Mouse (Mus musculus): ENCODE results near the gene Znrd1. TPM values are rescaled to one million over a fixed set of nuclear protein-coding genes. Genes with fewer than 3 reads are reported as not detected.

Znrd1 gene
- polyA plus RNA-seq, 1 experiment from 2014 or later: 95.3 TPM

- no peak; the same call in 1 of the 2 replicates for ATAC-seq
- peak overlapping the region; percentile 83 for H3K4me2 ChIP-seq
- no peaks in the 10 kb centered on the region for H3K9me3 ChIP-seq (replicated peaks)
- H3K27ac ChIP-seq: peak overlapping the region; percentile 44; the same call in 1 of the 2 replicates
- peaks cover 23% of the 10 kb centered on the region for H3K4me1 ChIP-seq
- peak overlapping the region; percentile 73 for H3K9ac ChIP-seq
- 13% methylated on average over 12 of the region's 12 CpGs for WGBS
- H3K36me3 ChIP-seq (ENCODE audit: poor library complexity, severe bottlenecking): peaks cover 14% of the 10 kb centered on the region; the same call in 1 of the 2 replicates
- H3K27me3 ChIP-seq: no peaks in the 10 kb centered on the region
- peak overlapping the region; percentile 56 for H3K4me3 ChIP-seq
Measured at GRCm38 (mm10) chr17:36958884-36959283, 525 bp upstream of the Znrd1 start.

GRCm38 (mm10) chr17:36953062-36953461 is 5.3 kb downstream of the Znrd1 start:
- Histone ChIP-seq H3K4me2 (no peak overlapping the region), H3K36me3 (ENCODE audit: poor library complexity, severe bottlenecking) (peaks cover 24% of the 10 kb centered on the region), H3K4me1 (peaks cover 28% of the 10 kb centered on the region), H3K27ac (no peak overlapping the region), H3K27me3 (no peaks in the 10 kb centered on the region), H3K9ac (no peak overlapping the region), H3K4me3 (no peak overlapping the region), H3K9me3 (replicated peaks) (no peaks in the 10 kb centered on the region)
- WGBS: 89% methylated on average over 1 of the region's 1 CpGs
- ATAC-seq: no peak

DNA sequence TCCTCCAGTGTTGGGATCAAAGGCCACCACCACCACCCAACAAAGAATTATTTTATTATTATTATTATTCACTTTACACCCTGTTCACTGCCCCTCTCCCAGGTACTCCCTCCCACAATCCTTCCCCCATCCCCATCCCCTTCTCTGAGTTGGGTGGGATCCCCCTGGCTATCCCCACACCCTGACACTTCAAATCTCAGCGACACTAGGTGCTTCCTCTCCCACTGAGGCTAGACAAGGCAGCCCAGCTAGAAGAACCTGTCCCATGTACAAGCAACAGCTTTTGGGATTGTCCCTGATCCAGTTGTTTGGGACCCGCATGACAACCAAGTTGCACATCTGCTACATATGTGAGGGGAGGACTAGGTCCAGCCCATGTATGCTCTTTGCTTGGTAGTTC is 5.7 kb downstream of the Znrd1 start:
- no peak overlapping the region for H3K4me3 ChIP-seq
- H3K36me3 ChIP-seq (ENCODE audit: poor library complexity, severe bottlenecking): peaks cover 24% of the 10 kb centered on the region
- whole genome bisulfite sequencing: 87% methylated on average over 2 of the region's 2 CpGs
- H3K9ac ChIP-seq: no peak overlapping the region
- H3K27me3 ChIP-seq: no peaks in the 10 kb centered on the region
- H3K27ac ChIP-seq: no peak overlapping the region
- H3K4me2 ChIP-seq: no peak overlapping the region
- H3K4me1 ChIP-seq: peaks cover 30% of the 10 kb centered on the region
- H3K9me3 ChIP-seq (replicated peaks): no peaks in the 10 kb centered on the region
- ATAC-seq: no peak

GRCm38 (mm10) chr17:36950981-36951947 is 7.1 kb downstream of the Znrd1 start, which contains the start of gene Ppp1r11:
Ppp1r11 (minus strand) TSS chr17:36951741.
- Histone ChIP-seq H3K4me2 (peak within 1 kb of the TSS; percentile 81), H3K4me3 (peak within 1 kb of the TSS; percentile 71), H3K4me1 (peaks cover 23% of the 10 kb centered on the region), H3K9me3 (replicated peaks) (no peaks in the 10 kb centered on the region), H3K27me3 (peaks cover 5% of the 10 kb centered on the region), H3K36me3 (ENCODE audit: poor library complexity, severe bottlenecking) (peaks cover 19% of the 10 kb centered on the region), H3K27ac (peak within 1 kb of the TSS; percentile 83), H3K9ac (peak within 1 kb of the TSS; percentile 76)
- 3% methylated on average over 36 of the region's 36 CpGs for WGBS
- ATAC-seq: peak; percentile 97

GRCm38 (mm10) chr17:36949265-36949664 is 9.1 kb downstream of the Znrd1 start:
- Histone ChIP-seq H3K4me1 (peaks cover 23% of the 10 kb centered on the region), H3K27me3 (peaks cover 25% of the 10 kb centered on the region), H3K27ac (no peak overlapping the region), H3K9me3 (replicated peaks) (no peaks in the 10 kb centered on the region), H3K4me2 (no peak overlapping the region), H3K36me3 (ENCODE audit: poor library complexity, severe bottlenecking) (peaks cover 12% of the 10 kb centered on the region), H3K4me3 (no peak overlapping the region), H3K9ac (no peak overlapping the region)
- WGBS: 89% methylated on average over 8 of the region's 8 CpGs
- ATAC-seq: no peak

DNA sequence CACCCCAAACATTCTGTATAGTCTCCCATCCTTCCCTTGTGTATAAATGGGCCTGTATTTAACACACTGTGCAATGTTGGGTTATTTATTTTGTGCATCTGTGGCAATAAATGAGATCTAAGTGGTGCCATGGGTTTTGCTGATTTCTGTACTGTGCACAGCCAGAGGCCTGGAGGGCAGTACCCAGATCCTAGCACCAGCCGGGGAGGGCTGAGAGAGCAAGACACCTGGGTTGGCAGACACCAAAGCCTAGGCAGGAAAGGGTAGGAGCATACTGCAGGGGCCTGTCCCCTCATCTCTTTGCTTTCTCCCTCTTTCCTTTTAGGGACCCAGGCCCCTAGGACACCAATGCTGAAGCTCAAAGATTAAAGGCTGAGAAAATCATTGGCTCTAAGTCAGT is 10.1 kb downstream of the Znrd1 start:
- Histone ChIP-seq H3K36me3 (ENCODE audit: poor library complexity, severe bottlenecking) (peaks cover 10% of the 10 kb centered on the region), H3K27ac (no peak overlapping the region), H3K4me1 (peaks cover 24% of the 10 kb centered on the region), H3K9ac (no peak overlapping the region), H3K4me3 (no peak overlapping the region), H3K27me3 (peaks cover 34% of the 10 kb centered on the region), H3K9me3 (replicated peaks) (no peaks in the 10 kb centered on the region), H3K4me2 (no peak overlapping the region)
- ATAC-seq: no peak
- 89% methylated on average over 1 of the region's 1 CpGs for WGBS

- Histone ChIP-seq H3K27me3 (peaks cover 45% of the 10 kb centered on the region), H3K9ac (peak overlapping the region; percentile 78), H3K4me1 (peaks cover 34% of the 10 kb centered on the region), H3K36me3 (ENCODE audit: poor library complexity, severe bottlenecking) (peaks cover 10% of the 10 kb centered on the region), H3K4me3 (peak overlapping the region; percentile 49), H3K4me2 (peak overlapping the region; percentile 86), H3K27ac (peak overlapping the region; percentile 41; the same call in 1 of the 2 replicates), H3K9me3 (replicated peaks) (no peaks in the 10 kb centered on the region)
- peak; percentile 49 for ATAC-seq
- WGBS: under 1% methylated on average over 56 of the region's 62 CpGs
Measured at GRCm38 (mm10) chr17:36947051-36947819, 11.1 kb downstream of the Znrd1 start.

DNA sequence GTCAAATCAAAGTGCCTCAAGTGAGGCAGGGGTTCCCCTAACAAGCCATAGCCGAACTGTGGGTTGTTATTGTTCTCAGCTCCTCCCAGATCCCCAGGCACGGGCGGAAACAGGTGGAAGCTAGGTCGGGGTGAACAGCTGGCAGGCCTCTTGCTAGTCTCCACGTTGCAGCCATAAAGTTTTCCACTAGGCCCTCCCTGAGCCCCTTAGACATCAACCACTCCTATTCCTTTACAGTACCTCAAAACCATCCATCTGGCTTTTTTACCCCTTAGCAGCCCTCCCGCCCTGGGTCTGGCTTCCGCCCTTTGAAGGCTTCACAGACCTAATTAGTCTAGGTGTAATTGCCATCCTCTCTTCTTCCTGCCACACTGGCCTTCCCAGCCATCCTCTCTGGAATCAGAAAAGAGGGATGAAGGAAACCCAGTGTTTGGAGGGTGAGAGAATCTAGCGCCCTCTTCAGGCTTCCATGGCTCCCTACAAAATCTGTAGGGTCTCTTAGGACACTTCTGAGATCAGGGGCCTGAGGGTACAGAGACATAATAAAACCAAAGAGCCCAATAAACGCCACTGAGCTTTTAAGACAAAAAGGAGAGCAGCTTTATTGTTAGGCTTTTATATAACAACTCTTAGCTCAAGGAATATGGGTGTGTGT is 14.1 kb downstream of the Znrd1 start:
- no peak overlapping the region for H3K27ac ChIP-seq
- H3K36me3 ChIP-seq (ENCODE audit: poor library complexity, severe bottlenecking): peaks cover 7% of the 10 kb centered on the region
- H3K27me3 ChIP-seq: peaks cover 61% of the 10 kb centered on the region
- WGBS: 26% methylated on average over 8 of the region's 9 CpGs
- ATAC-seq: no peak
- no peak overlapping the region for H3K4me3 ChIP-seq
- peaks cover 20% of the 10 kb centered on the region; the same call in 1 of the 2 replicates for H3K4me1 ChIP-seq
- H3K4me2 ChIP-seq: no peak overlapping the region
- H3K9ac ChIP-seq: no peak overlapping the region
- H3K9me3 ChIP-seq (replicated peaks): no peaks in the 10 kb centered on the region

DNA sequence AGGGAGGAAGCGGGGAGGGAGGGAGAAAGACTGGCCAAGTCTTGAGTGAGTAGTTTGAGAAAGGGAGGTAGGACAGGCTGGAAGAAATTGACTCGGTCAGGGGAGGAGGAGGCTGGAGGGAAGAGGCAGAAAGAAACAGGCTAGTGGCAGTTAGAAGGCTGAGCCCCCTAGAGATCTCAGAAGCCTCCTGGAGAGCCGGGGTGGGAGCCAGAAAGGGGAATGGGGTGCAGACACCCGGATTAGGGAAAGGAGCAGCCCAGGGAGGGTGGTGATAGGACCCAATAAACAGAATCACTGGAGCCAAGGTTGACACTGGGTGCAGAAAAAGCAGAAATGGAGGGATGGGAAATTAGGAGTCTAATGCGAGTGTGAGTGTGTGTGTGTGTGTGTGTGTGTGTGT is 14.7 kb downstream of the Znrd1 start:
- Histone ChIP-seq H3K27ac (no peak overlapping the region), H3K27me3 (peaks cover 61% of the 10 kb centered on the region), H3K9ac (no peak overlapping the region), H3K9me3 (replicated peaks) (no peaks in the 10 kb centered on the region), H3K4me3 (0 out of 2 replicates have a peak overlapping the region, but pooled peaks have one; percentile 38), H3K36me3 (ENCODE audit: poor library complexity, severe bottlenecking) (peaks cover 1% of the 10 kb centered on the region), H3K4me1 (peaks cover 20% of the 10 kb centered on the region; the same call in 1 of the 2 replicates), H3K4me2 (no peak overlapping the region; the same call in 1 of the 2 replicates)
- whole genome bisulfite sequencing: 25% methylated on average over 5 of the region's 5 CpGs
- no peak for ATAC-seq

GRCm38 (mm10) chr17:36942791-36943471 is 15.4 kb downstream of the Znrd1 start, which contains the start of gene Rnf39:
Rnf39 (plus strand) TSS chr17:36942918.
- Histone ChIP-seq H3K9ac (peak within 1 kb of the TSS; percentile 14), H3K4me2 (peak within 1 kb of the TSS; percentile 63), H3K36me3 (ENCODE audit: poor library complexity, severe bottlenecking) (no peaks in the 10 kb centered on the region), H3K27me3 (peaks cover 61% of the 10 kb centered on the region), H3K27ac (no peak within 1 kb of the TSS), H3K9me3 (replicated peaks) (no peaks in the 10 kb centered on the region), H3K4me1 (peaks cover 20% of the 10 kb centered on the region; the same call in 1 of the 2 replicates), H3K4me3 (peak within 1 kb of the TSS; percentile 38)
- peak; percentile 14; the same call in 1 of the 2 replicates for ATAC-seq
- WGBS: 4% methylated on average over 53 of the region's 59 CpGs

GRCm38 (mm10) chr17:36942391-36942790 is 16.0 kb downstream of the Znrd1 start:
- WGBS: 54% methylated on average over 10 of the region's 10 CpGs
- H3K36me3 ChIP-seq (ENCODE audit: poor library complexity, severe bottlenecking): no peaks in the 10 kb centered on the region
- H3K27me3 ChIP-seq: peaks cover 61% of the 10 kb centered on the region
- peaks cover 15% of the 10 kb centered on the region; the same call in 1 of the 2 replicates for H3K4me1 ChIP-seq
- H3K9me3 ChIP-seq (replicated peaks): no peaks in the 10 kb centered on the region
- 0 out of 2 replicates have a peak, but pooled peaks have one; percentile 8 for ATAC-seq
- peak overlapping the region; percentile 63 for H3K4me2 ChIP-seq
- no peak overlapping the region for H3K27ac ChIP-seq
- no peak overlapping the region for H3K9ac ChIP-seq
- peak overlapping the region; percentile 38 for H3K4me3 ChIP-seq

Measured in forebrain, embryonic 13.5 days (tissue).